In genomic region chr9:52048650-52049081, GRCm38 (mm10) we compare ENCODE assay signal across 8 mouse cellular contexts. TPM values are rescaled to one million over a fixed set of nuclear protein-coding genes. Genes with fewer than 3 reads are reported as not detected.
DNase-seq lines count a peak whose midpoint lies in the region; ATAC-seq lines count a peak whose summit lies in the region.

No protein-coding gene starts in this region.

- intact Hi-C loops in gastrocnemius, postnatal 14 days (cut with DNase I; ENCODE audit: low total_unique reads) = no loop called here

- peak; percentile 23 for DNase-seq in retina, adult 2 months (ENCODE audit: low read depth, low spot score)
- DNase-seq in retina, postnatal 1 day = no peak
- DNase-seq in embryo, embryonic 10 days (ENCODE audit: low spot score) = peak; percentile 35
- peak; percentile 52 for DNase-seq in gastrocnemius, postnatal 14 days
- peak; percentile 50 for DNase-seq in liver
- DNase-seq in naive thymus-derived CD4-positive, alpha-beta T cell, adult 2 months (ENCODE audit: low read depth) = peak; percentile 68
- DNase-seq in testis, postnatal 14 days (ENCODE audit: low spot score) = peak; percentile 81

- peak; percentile 34 for ATAC-seq in inflammation-experienced regulatory T-cells, adult 6 months

RNA-seq across cellular contexts. Expression of gene Rdx, which starts 1.7 kb away (rescaled TPM):
- total RNA-seq in gastrocnemius, postnatal 14 days (2021) = 100 to 1,000 TPM; 101 to 103 TPM
- 10 to 100 TPM; 45.1 to 71.9 (median 50.0) TPM for polyA plus RNA-seq in inflammation-experienced regulatory T-cells, adult 6 months (2017; shearing (Covaris generic))
